Mouse (Mus musculus) cerebral cortex, adult 2 months (tissue): Measurements from ENCODE around the gene Fbxw4.

Source experiments
- WGBS: fragments of 180-500 bp; shearing (Covaris S2); methylation state at CpG from one replicate; pipeline ENCODE4 v1.1.7; 2018; 5-methylcytosine and 5-hydroxymethylcytosine counted together

Fbxw4 gene

GRCm38 (mm10) chr19:45615415-45616213, 44.5 kb downstream of the Fbxw4 start:
- WGBS, result 82% methylated on average over 12 of the region's 12 CpGs

GRCm38 (mm10) chr19:45614928-45615327, 45.2 kb downstream of the Fbxw4 start:
- 76% methylated on average over 3 of the region's 3 CpGs for WGBS

GRCm38 (mm10) chr19:45614375-45614774, 45.7 kb downstream of the Fbxw4 start:
- WGBS, result 74% methylated on average over 8 of the region's 8 CpGs

- WGBS, result 74% methylated on average over 5 of the region's 5 CpGs
These were observed 49.3 kb downstream of the Fbxw4 start for GRCm38 (mm10) chr19:45610823-45611222.

GRCm38 (mm10) chr19:45608648-45609339, 51.3 kb downstream of the Fbxw4 start:
- WGBS, result 88% methylated on average over 13 of the region's 13 CpGs

GRCm38 (mm10) chr19:45607479-45607878, 52.6 kb downstream of the Fbxw4 start:
- WGBS, result 77% methylated on average over 7 of the region's 7 CpGs

GRCm38 (mm10) chr19:45606701-45607100, 53.4 kb downstream of the Fbxw4 start:
- WGBS, result 93% methylated on average over 4 of the region's 4 CpGs

GRCm38 (mm10) chr19:45602606-45603005, 57.5 kb downstream of the Fbxw4 start:
- 93% methylated on average over 5 of the region's 5 CpGs for WGBS

GRCm38 (mm10) chr19:45597106-45597505, 63.0 kb downstream of the Fbxw4 start:
- 82% methylated on average over 4 of the region's 4 CpGs for WGBS

- WGBS, result 86% methylated on average over 6 of the region's 6 CpGs
These were observed 63.7 kb downstream of the Fbxw4 start for GRCm38 (mm10) chr19:45596434-45596833.

GRCm38 (mm10) chr19:45596019-45596418, 64.1 kb downstream of the Fbxw4 start:
- 70% methylated on average over 7 of the region's 7 CpGs for WGBS

GRCm38 (mm10) chr19:45595481-45595880, 64.6 kb downstream of the Fbxw4 start:
- 95% methylated on average over 6 of the region's 6 CpGs for WGBS

- 98% methylated on average over 7 of the region's 7 CpGs for WGBS
These were observed 66.0 kb downstream of the Fbxw4 start for GRCm38 (mm10) chr19:45594079-45594478.

GRCm38 (mm10) chr19:45592916-45593315, 67.2 kb downstream of the Fbxw4 start:
- 83% methylated on average over 9 of the region's 9 CpGs for WGBS

GRCm38 (mm10) chr19:45591704-45592103, 68.4 kb downstream of the Fbxw4 start:
- 68% methylated on average over 7 of the region's 7 CpGs for WGBS

GRCm38 (mm10) chr19:45589761-45590160, 70.4 kb downstream of the Fbxw4 start:
- WGBS, result 89% methylated on average over 6 of the region's 6 CpGs

- 91% methylated on average over 6 of the region's 6 CpGs for WGBS
These were observed 72.4 kb downstream of the Fbxw4 start for GRCm38 (mm10) chr19:45587509-45588292.

GRCm38 (mm10) chr19:45586850-45587249, 73.3 kb downstream of the Fbxw4 start:
- 83% methylated on average over 3 of the region's 3 CpGs for WGBS

GRCm38 (mm10) chr19:45584856-45585620, 75.1 kb downstream of the Fbxw4 start:
- WGBS, result 75% methylated on average over 9 of the region's 9 CpGs

- 76% methylated on average over 6 of the region's 6 CpGs for WGBS
These were observed 77.0 kb downstream of the Fbxw4 start for GRCm38 (mm10) chr19:45583136-45583535.

GRCm38 (mm10) chr19:45582161-45582560, 78.0 kb downstream of the Fbxw4 start:
- whole genome bisulfite sequencing, result 56% methylated on average over 8 of the region's 8 CpGs
